Mouse (Mus musculus): ENCODE data around the gene Rack1.

DNA sequence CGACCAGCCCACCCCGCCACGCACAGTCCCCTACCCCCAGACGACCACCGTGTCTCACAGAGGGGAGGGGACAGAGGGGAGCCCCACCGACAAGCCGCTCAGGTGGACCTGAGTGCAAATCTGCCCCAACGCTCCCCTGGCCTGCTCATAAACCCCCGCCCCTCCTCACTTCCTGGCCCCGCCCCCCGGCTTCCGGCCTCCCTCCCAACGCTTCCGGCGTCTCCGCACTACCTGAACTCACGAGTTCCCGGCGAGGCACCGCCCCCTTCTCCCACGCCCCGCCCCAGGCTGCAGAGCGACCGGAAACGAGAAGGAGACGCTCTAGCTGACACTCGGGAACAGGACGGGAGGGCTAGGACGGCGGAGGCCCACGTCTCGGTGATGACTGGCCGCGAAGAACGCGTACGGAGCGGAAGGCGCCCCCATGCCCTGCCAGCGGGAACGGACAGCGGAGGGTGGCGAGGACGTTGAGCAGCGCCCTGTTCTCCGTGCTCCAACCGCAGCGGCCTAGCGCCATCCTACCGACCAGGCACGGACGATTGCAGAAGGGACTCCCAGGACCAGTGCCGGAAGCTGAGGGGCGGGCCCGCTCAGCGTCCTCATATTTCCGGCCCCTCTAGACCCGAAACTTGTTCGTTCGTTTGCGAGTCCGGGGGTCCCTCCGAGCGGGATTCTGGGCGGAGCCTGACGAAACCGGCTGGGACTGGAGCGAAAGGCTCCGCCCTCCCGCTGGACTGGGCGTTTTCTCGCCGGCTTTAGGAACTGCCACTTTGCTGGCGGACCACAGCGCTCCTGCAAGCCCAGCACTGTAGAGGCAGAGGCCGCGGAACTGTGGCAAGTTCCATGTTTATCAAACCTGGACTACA, 16.9 kb downstream of the Rack1 start, which contains the start of gene Trim41:
- TF ChIP-seq CTCF (IDR thresholded peaks at IDR 0.05; ENCODE audit: extremely low read depth, insufficient read depth, insufficient read length, insufficient replicate concordance), result no peak
- peak; percentile 73 for TF ChIP-seq POLR2A (IDR thresholded peaks at IDR 0.05; ENCODE audit: low read depth, low read length)
